Mouse (Mus musculus): ENCODE measurements around the gene Fgfr2. TPM values are rescaled to one million over a fixed set of nuclear protein-coding genes. Genes with fewer than 3 reads are reported as not detected.
A peak's percentile ranks its signal among the peaks of the same experiment; 100 is the strongest.

Gene Fgfr2
- polyA plus RNA-seq, 1 experiment from 2014 or later, result 93.4 TPM

DNA sequence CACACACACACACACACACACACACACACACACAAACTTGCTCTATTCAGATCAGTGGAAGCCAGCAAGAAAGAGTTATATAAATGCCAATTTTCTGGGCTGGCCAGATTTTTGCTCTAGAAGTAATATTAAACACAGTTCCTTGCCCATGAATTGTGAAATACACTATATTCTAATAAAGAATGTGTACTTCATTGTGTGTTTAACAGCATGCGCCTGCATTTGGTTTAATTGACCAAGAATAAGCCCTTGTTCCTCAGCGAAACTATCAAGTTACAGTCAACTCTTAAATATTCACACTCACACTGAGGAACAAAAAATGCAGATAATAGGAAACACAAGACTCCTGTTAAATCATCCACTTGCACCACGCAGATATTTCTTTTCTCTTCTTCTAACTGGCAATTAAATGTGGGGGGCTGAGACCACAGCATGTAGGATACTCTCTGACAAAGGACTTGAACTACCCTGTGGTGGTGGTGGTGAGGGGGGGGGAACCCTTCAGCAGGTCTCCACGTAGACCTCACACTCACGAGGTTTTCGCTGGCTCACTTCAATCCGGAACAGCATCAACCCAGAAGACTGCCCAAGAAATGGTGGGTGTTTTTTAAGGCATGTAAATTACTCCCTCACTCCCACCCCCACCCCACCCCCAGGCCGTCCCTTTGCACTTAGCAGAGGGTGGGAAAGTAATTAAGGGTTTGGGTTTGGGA, 2865.0 kb downstream of the Fgfr2 start:
- peak overlapping the region; percentile 77 for H3K4me3 ChIP-seq (replicated peaks; ENCODE audit: low read length)
- ATAC-seq (ENCODE audit: insufficient read depth, low FRiP score), result no peak
- WGBS, result 29% methylated on average over 8 of the region's 8 CpGs
- peak overlapping the region; percentile 65; the same call in 1 of the 2 replicates for H3K27ac ChIP-seq (ENCODE audit: low read length)
- H3K4me2 ChIP-seq (ENCODE audit: low read depth, low read length), result peak overlapping the region; percentile 75
- H3K27me3 ChIP-seq (ENCODE audit: control insufficient read depth, insufficient read depth, low read length), result no peaks in the 10 kb centered on the region
- peak overlapping the region; percentile 33 for H3K9ac ChIP-seq (ENCODE audit: low read length)
- H3K9me3 ChIP-seq (replicated peaks; ENCODE audit: control insufficient read depth, low read length), result no peaks in the 10 kb centered on the region
- H3K4me1 ChIP-seq (ENCODE audit: control insufficient read depth, insufficient read depth, low read length), result peaks cover 62% of the 10 kb centered on the region
- H3K36me3 ChIP-seq (ENCODE audit: control insufficient read depth, insufficient read depth, low read length), result 0 out of 2 replicates have a peak, but pooled peaks cover 4% of the 10 kb centered on the region

DNA sequence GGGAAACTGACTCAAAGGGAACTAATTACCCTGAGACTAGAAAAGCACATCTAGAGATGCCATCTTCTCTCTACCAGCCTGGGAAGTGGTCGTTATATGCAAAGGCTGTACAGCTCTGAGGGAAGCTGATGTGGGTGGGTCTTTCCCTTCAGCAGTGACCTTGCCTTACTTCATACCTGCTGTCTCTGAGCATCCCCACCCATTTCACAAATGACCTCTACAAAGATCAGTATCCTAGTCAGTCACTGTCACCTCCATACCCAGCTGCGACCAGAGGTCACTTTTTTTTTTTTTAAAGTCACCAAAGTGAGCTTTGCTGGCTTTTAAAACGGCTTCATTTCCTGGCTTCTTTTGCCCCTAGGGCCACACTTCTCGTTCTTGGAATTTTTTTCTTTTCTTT, 2869.9 kb downstream of the Fgfr2 start:
- Histone ChIP-seq H3K9me3 (replicated peaks; ENCODE audit: control insufficient read depth, low read length) (no peaks in the 10 kb centered on the region), H3K9ac (ENCODE audit: low read length) (0 out of 2 replicates have a peak overlapping the region, but pooled peaks have one; percentile 12), H3K36me3 (ENCODE audit: control insufficient read depth, insufficient read depth, low read length) (no peaks in the 10 kb centered on the region), H3K27ac (ENCODE audit: low read length) (no peak overlapping the region), H3K4me1 (ENCODE audit: control insufficient read depth, insufficient read depth, low read length) (peaks cover 74% of the 10 kb centered on the region), H3K4me2 (ENCODE audit: low read depth, low read length) (peak overlapping the region; percentile 14), H3K4me3 (replicated peaks; ENCODE audit: low read length) (no peak overlapping the region), H3K27me3 (ENCODE audit: control insufficient read depth, insufficient read depth, low read length) (no peaks in the 10 kb centered on the region)
- ATAC-seq (ENCODE audit: insufficient read depth, low FRiP score), result no peak
- WGBS, result 41% methylated on average over 4 of the region's 4 CpGs

DNA sequence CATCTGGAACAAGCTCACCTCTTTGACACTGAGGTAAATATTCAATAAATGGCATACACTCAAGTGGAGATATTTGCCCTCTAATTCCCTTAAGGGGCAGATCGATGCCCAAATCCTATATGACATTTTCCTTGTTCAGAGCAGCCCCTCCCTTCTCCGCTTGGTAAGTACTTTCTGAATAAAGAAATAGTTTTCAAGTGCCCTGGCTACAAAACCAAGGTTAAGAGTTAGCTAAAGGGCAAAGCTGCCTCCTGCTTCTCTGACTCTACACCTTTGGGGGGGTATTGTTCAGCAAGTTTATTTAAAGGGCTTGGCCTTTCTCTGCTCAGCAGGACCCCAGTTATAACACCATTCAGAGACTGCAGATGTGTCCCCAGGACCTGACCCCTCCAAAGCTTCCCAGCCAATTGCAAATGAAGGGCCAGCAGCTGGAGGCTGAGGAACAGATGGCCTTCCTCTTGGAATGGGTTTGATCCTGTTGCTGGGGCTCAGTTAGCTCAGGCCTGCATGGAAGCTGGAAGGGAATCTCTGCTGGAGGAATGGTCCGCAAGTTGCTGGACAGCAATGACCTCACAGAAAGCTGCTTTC, 2871.1 kb downstream of the Fgfr2 start:
- H3K9me3 ChIP-seq (replicated peaks; ENCODE audit: control insufficient read depth, low read length), result no peaks in the 10 kb centered on the region
- peak overlapping the region; percentile 20; the same call in 1 of the 2 replicates for H3K27ac ChIP-seq (ENCODE audit: low read length)
- no peak for ATAC-seq (ENCODE audit: insufficient read depth, low FRiP score)
- H3K4me1 ChIP-seq (ENCODE audit: control insufficient read depth, insufficient read depth, low read length), result peaks cover 80% of the 10 kb centered on the region
- H3K4me3 ChIP-seq (replicated peaks; ENCODE audit: low read length), result no peak overlapping the region
- H3K9ac ChIP-seq (ENCODE audit: low read length), result peak overlapping the region; percentile 13; the same call in 1 of the 2 replicates
- no peaks in the 10 kb centered on the region for H3K27me3 ChIP-seq (ENCODE audit: control insufficient read depth, insufficient read depth, low read length)
- H3K4me2 ChIP-seq (ENCODE audit: low read depth, low read length), result peak overlapping the region; percentile 26; the same call in 1 of the 2 replicates
- no peaks in the 10 kb centered on the region for H3K36me3 ChIP-seq (ENCODE audit: control insufficient read depth, insufficient read depth, low read length)
- 49% methylated on average over 3 of the region's 3 CpGs for WGBS

DNA sequence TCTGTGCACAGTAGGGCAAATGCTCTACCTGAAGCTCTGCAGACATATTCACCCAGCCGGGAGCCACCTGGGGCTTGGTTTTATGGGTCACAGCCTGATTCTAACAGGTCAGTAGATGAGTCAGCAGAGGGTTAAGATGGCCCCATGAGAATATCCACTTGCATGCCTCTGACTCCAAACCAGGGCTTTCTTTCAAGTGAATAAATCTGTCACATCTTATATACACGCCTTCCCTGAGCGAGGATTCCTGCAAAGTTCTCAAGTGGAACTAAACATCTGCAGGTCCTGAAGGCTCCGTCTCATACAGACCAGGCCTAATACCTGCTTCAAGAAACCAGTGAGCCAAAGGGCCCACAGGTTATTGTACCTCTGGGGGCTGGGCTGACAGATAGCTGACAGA, 2872.2 kb downstream of the Fgfr2 start:
- no peak overlapping the region for H3K4me3 ChIP-seq (replicated peaks; ENCODE audit: low read length)
- peak overlapping the region; percentile 54; the same call in 1 of the 2 replicates for H3K27ac ChIP-seq (ENCODE audit: low read length)
- H3K4me1 ChIP-seq (ENCODE audit: control insufficient read depth, insufficient read depth, low read length), result peaks cover 86% of the 10 kb centered on the region
- H3K9me3 ChIP-seq (replicated peaks; ENCODE audit: control insufficient read depth, low read length), result no peaks in the 10 kb centered on the region
- H3K36me3 ChIP-seq (ENCODE audit: control insufficient read depth, insufficient read depth, low read length), result no peaks in the 10 kb centered on the region
- H3K4me2 ChIP-seq (ENCODE audit: low read depth, low read length), result peak overlapping the region; percentile 40
- no peak for ATAC-seq (ENCODE audit: insufficient read depth, low FRiP score)
- peak overlapping the region; percentile 49; the same call in 1 of the 2 replicates for H3K9ac ChIP-seq (ENCODE audit: low read length)
- no peaks in the 10 kb centered on the region for H3K27me3 ChIP-seq (ENCODE audit: control insufficient read depth, insufficient read depth, low read length)
- 54% methylated on average over 4 of the region's 4 CpGs for WGBS

DNA sequence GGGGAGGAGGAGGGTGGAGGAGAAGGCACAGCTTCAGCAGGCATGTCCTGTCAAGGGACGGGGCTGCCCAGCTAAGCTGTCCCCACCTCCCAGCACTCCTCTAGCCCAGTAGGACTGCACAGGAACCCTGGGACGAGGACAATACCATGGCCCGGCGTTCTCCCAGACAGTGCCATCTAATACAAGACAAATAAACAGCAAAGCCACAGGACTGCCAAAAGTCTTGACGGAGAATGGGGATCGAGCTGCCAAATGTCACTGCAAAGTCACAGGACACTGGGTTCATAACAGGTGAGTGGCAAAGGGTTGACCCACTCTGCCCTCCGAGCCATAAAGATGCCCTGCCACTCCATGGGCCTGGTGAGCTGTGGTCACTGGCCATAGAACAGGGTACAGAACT, 2874.7 kb downstream of the Fgfr2 start:
- H3K4me1 ChIP-seq (ENCODE audit: control insufficient read depth, insufficient read depth, low read length), result peaks cover 94% of the 10 kb centered on the region
- H3K36me3 ChIP-seq (ENCODE audit: control insufficient read depth, insufficient read depth, low read length), result no peaks in the 10 kb centered on the region
- peak overlapping the region; percentile 40; the same call in 1 of the 2 replicates for H3K4me2 ChIP-seq (ENCODE audit: low read depth, low read length)
- 67% methylated on average over 7 of the region's 7 CpGs for WGBS
- no peaks in the 10 kb centered on the region for H3K9me3 ChIP-seq (replicated peaks; ENCODE audit: control insufficient read depth, low read length)
- 0 out of 2 replicates have a peak overlapping the region, but pooled peaks have one; percentile 78 for H3K27ac ChIP-seq (ENCODE audit: low read length)
- no peak overlapping the region for H3K4me3 ChIP-seq (replicated peaks; ENCODE audit: low read length)
- H3K9ac ChIP-seq (ENCODE audit: low read length), result peak overlapping the region; percentile 44
- H3K27me3 ChIP-seq (ENCODE audit: control insufficient read depth, insufficient read depth, low read length), result no peaks in the 10 kb centered on the region
- no peak for ATAC-seq (ENCODE audit: insufficient read depth, low FRiP score)

DNA sequence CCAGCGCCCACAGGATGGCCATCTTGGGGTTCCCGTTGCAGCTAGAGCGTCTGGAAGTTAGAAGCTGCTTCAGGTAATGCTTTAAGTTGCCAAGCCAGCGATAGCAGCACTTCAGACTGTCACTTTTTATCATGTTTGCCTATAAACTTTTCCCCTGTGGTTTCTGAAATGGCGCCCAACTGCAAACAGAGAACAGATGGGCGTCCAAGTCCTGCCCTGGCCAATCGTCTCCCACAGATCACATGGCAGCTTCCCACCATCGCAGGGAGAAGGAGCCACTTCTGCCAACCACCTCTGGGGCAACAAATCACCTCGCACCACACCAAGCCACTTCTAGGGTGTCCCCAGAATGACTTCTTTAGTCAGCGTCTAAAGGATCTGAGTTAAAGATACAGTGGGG, 2875.3 kb downstream of the Fgfr2 start:
- no peaks in the 10 kb centered on the region for H3K36me3 ChIP-seq (ENCODE audit: control insufficient read depth, insufficient read depth, low read length)
- no peaks in the 10 kb centered on the region for H3K27me3 ChIP-seq (ENCODE audit: control insufficient read depth, insufficient read depth, low read length)
- peak overlapping the region; percentile 44 for H3K9ac ChIP-seq (ENCODE audit: low read length)
- peak overlapping the region; percentile 78; the same call in 1 of the 2 replicates for H3K27ac ChIP-seq (ENCODE audit: low read length)
- H3K4me3 ChIP-seq (replicated peaks; ENCODE audit: low read length), result no peak overlapping the region
- no peaks in the 10 kb centered on the region for H3K9me3 ChIP-seq (replicated peaks; ENCODE audit: control insufficient read depth, low read length)
- H3K4me1 ChIP-seq (ENCODE audit: control insufficient read depth, insufficient read depth, low read length), result peaks cover 91% of the 10 kb centered on the region
- 59% methylated on average over 10 of the region's 10 CpGs for WGBS
- H3K4me2 ChIP-seq (ENCODE audit: low read depth, low read length), result peak overlapping the region; percentile 25
- ATAC-seq (ENCODE audit: insufficient read depth, low FRiP score), result no peak

DNA sequence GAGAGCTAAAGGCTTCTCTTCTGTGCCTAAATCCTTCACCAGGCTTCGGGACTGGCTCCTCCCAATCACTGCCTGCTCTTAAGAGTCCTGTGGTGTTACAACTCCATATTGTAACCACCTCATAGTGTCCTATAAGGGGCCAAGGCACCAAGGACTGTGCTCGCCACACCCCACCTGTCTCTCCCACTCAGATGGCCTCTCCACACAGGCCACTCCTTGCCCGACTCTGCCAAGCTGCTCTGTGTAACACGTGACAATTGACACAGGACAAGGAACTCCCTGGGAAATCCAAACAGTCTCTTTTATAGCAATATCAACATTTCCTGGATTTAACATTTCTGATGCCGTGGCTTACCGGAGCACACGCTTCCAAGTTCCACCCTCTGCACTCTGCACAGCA, 2876.7 kb downstream of the Fgfr2 start:
- Histone ChIP-seq H3K4me3 (replicated peaks; ENCODE audit: low read length) (no peak overlapping the region; the same call in 1 of the 2 replicates), H3K9ac (ENCODE audit: low read length) (no peak overlapping the region), H3K27me3 (ENCODE audit: control insufficient read depth, insufficient read depth, low read length) (no peaks in the 10 kb centered on the region), H3K9me3 (replicated peaks; ENCODE audit: control insufficient read depth, low read length) (no peaks in the 10 kb centered on the region), H3K4me1 (ENCODE audit: control insufficient read depth, insufficient read depth, low read length) (peaks cover 81% of the 10 kb centered on the region), H3K36me3 (ENCODE audit: control insufficient read depth, insufficient read depth, low read length) (no peaks in the 10 kb centered on the region), H3K27ac (ENCODE audit: low read length) (peak overlapping the region; percentile 78), H3K4me2 (ENCODE audit: low read depth, low read length) (peak overlapping the region; percentile 35)
- 35% methylated on average over 7 of the region's 7 CpGs for WGBS
- peak; percentile 87; the same call in 1 of the 2 replicates for ATAC-seq (ENCODE audit: insufficient read depth, low FRiP score)

DNA sequence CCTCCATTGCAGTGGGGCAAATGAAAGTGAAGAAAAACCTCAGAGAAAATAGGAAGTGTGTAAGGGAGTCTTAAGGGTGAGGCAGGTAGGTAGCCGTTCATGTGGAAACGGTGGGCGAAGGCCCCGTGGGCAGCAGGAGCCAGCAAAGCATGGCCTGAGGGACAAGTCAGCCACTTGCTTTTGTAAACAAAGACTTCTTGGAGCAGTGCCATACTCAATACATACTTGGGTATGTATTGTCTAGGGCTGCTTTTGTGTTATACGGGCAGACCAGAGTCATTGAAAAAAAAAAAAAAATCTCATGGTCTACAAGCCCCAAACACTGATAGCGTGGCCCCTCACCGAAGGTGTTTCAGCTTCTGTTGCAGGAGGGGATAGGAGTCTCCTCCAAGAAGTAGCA, 2878.6 kb downstream of the Fgfr2 start:
- Histone ChIP-seq H3K27me3 (ENCODE audit: control insufficient read depth, insufficient read depth, low read length) (no peaks in the 10 kb centered on the region), H3K9me3 (replicated peaks; ENCODE audit: control insufficient read depth, low read length) (no peaks in the 10 kb centered on the region), H3K36me3 (ENCODE audit: control insufficient read depth, insufficient read depth, low read length) (no peaks in the 10 kb centered on the region), H3K4me3 (replicated peaks; ENCODE audit: low read length) (no peak overlapping the region), H3K9ac (ENCODE audit: low read length) (no peak overlapping the region), H3K27ac (ENCODE audit: low read length) (peak overlapping the region; percentile 36; the same call in 1 of the 2 replicates), H3K4me1 (ENCODE audit: control insufficient read depth, insufficient read depth, low read length) (peaks cover 62% of the 10 kb centered on the region), H3K4me2 (ENCODE audit: low read depth, low read length) (peak overlapping the region; percentile 4; the same call in 1 of the 2 replicates)
- ATAC-seq (ENCODE audit: insufficient read depth, low FRiP score), result no peak
- WGBS, result 46% methylated on average over 7 of the region's 7 CpGs

DNA sequence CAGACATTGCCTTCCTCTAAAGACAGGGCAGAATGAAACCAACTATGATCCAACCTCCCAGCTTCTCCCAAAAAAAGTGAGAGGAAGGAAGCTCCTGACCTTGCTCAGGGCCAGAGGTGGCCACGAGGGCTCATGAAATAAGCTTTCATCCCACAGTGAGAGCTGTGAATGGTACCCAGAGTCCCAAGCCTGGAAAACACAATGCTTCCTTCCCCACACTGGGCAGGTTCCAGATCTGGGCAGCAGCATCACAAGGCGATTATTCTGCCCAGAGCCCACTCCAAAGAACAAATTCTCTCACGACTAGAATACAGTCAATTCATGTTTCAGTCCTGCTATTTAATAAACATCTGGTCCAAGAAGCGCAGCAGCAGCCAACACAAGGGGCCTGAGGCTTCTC, 2879.3 kb downstream of the Fgfr2 start:
- Histone ChIP-seq H3K4me3 (replicated peaks; ENCODE audit: low read length) (no peak overlapping the region), H3K9me3 (replicated peaks; ENCODE audit: control insufficient read depth, low read length) (no peaks in the 10 kb centered on the region), H3K27me3 (ENCODE audit: control insufficient read depth, insufficient read depth, low read length) (no peaks in the 10 kb centered on the region), H3K4me1 (ENCODE audit: control insufficient read depth, insufficient read depth, low read length) (peaks cover 56% of the 10 kb centered on the region), H3K27ac (ENCODE audit: low read length) (no peak overlapping the region), H3K9ac (ENCODE audit: low read length) (no peak overlapping the region), H3K36me3 (ENCODE audit: control insufficient read depth, insufficient read depth, low read length) (no peaks in the 10 kb centered on the region), H3K4me2 (ENCODE audit: low read depth, low read length) (no peak overlapping the region)
- WGBS, result 53% methylated on average over 4 of the region's 4 CpGs
- no peak for ATAC-seq (ENCODE audit: insufficient read depth, low FRiP score)

All from stomach, embryonic 16.5 days (tissue).